Mouse (Mus musculus) heart, adult 2 months (tissue): ENCODE measurements at regions not wholly inside any gene's neighbourhood (a gene's known extent, or its start where the extent isn't known, plus 50 kb on each side); places are given as distances from the start of the nearest gene placed in this dataset.

Source experiments
- EP300 ChIP-seq: fragments of 200-500 bp; IDR thresholded peaks from 2 replicates; pipeline ENCODE4 v1.6.1; 2011; ENCODE audit warnings: low read depth, low read length, control low read depth; ENCODE audit not compliant: insufficient read depth
- POLR2A ChIP-seq: fragments of 200-500 bp; IDR thresholded peaks from 2 replicates; pipeline ENCODE4 v1.6.1; 2011; ENCODE audit warnings: mild to moderate bottlenecking, low read depth, low read length, control low read depth; ENCODE audit not compliant: insufficient read depth

GRCm38 (mm10) chr5:33516211-33516610 is 82.4 kb upstream of the Nkx1-1 start:
- TF ChIP-seq POLR2A, result no peak
- no peak for TF ChIP-seq EP300
